Mouse (Mus musculus): ENCODE measurements around the gene Pan3.

The Pan3 gene

GRCm38 (mm10) chr5:147429535-147430305 is at the start of gene Pan3:
TSS of gene Pan3 (plus strand) at chr5:147430161.
- in situ Hi-C loops (cut with MboI; ENCODE audit: low pct_unique_long_range_greater_than_20kb in 1 of 2, low sequenced_read_pairs in 2 of 2, unreplicated experiment in 1 of 2): no loop called here

GRCm38 (mm10) chr5:147381396-147381795 is 48.6 kb upstream of the Pan3 start:
- in situ Hi-C loops (cut with MboI; ENCODE audit: low pct_unique_long_range_greater_than_20kb in 1 of 2, low sequenced_read_pairs in 2 of 2, unreplicated experiment in 1 of 2): no loop called here

- in situ Hi-C loops (cut with MboI; ENCODE audit: low pct_unique_long_range_greater_than_20kb in 1 of 2, low sequenced_read_pairs in 2 of 2, unreplicated experiment in 1 of 2): no loop called here
Observed at GRCm38 (mm10) chr5:147386865-147387264, 43.1 kb upstream of the Pan3 start.

GRCm38 (mm10) chr5:147388376-147389008 is 41.5 kb upstream of the Pan3 start:
- in situ Hi-C loops (cut with MboI; ENCODE audit: low pct_unique_long_range_greater_than_20kb in 1 of 2, low sequenced_read_pairs in 2 of 2, unreplicated experiment in 1 of 2): no loop called here

GRCm38 (mm10) chr5:147389052-147389451 is 40.9 kb upstream of the Pan3 start:
- in situ Hi-C loops (cut with MboI; ENCODE audit: low pct_unique_long_range_greater_than_20kb in 1 of 2, low sequenced_read_pairs in 2 of 2, unreplicated experiment in 1 of 2): no loop called here

GRCm38 (mm10) chr5:147390772-147391171 is 39.2 kb upstream of the Pan3 start:
- in situ Hi-C loops (cut with MboI; ENCODE audit: low pct_unique_long_range_greater_than_20kb in 1 of 2, low sequenced_read_pairs in 2 of 2, unreplicated experiment in 1 of 2): no loop called here

- in situ Hi-C loops (cut with MboI; ENCODE audit: low pct_unique_long_range_greater_than_20kb in 1 of 2, low sequenced_read_pairs in 2 of 2, unreplicated experiment in 1 of 2): no loop called here
Observed at GRCm38 (mm10) chr5:147392667-147393213, 37.2 kb upstream of the Pan3 start.

GRCm38 (mm10) chr5:147395050-147395449 is 34.9 kb upstream of the Pan3 start:
- in situ Hi-C loops (cut with MboI; ENCODE audit: low pct_unique_long_range_greater_than_20kb in 1 of 2, low sequenced_read_pairs in 2 of 2, unreplicated experiment in 1 of 2): no loop called here

GRCm38 (mm10) chr5:147399843-147400504 is 30.0 kb upstream of the Pan3 start, which contains the start of gene Flt3:
TSS of gene Flt3 (minus strand) at chr5:147400489.
- in situ Hi-C loops (cut with MboI; ENCODE audit: low pct_unique_long_range_greater_than_20kb in 1 of 2, low sequenced_read_pairs in 2 of 2, unreplicated experiment in 1 of 2): loop anchor here in 1 of 2 experiments (10.0 to 25.0 kb wide), 2 partner anchors 175 to 437 kb away; no protein-coding TSS in a partner anchor

GRCm38 (mm10) chr5:147400505-147400979 is 29.4 kb upstream of the Pan3 start:
- in situ Hi-C loops (cut with MboI; ENCODE audit: low pct_unique_long_range_greater_than_20kb in 1 of 2, low sequenced_read_pairs in 2 of 2, unreplicated experiment in 1 of 2): loop anchor here in 1 of 2 experiments (10.0 to 25.0 kb wide), 2 partner anchors 174 to 437 kb away; no protein-coding TSS in a partner anchor

- in situ Hi-C loops (cut with MboI; ENCODE audit: low pct_unique_long_range_greater_than_20kb in 1 of 2, low sequenced_read_pairs in 2 of 2, unreplicated experiment in 1 of 2): loop anchor here in 1 of 2 experiments (10.0 to 25.0 kb wide), 2 partner anchors 174 to 436 kb away; no protein-coding TSS in a partner anchor
Observed at GRCm38 (mm10) chr5:147401024-147401423, 28.9 kb upstream of the Pan3 start.

- in situ Hi-C loops (cut with MboI; ENCODE audit: low pct_unique_long_range_greater_than_20kb in 1 of 2, low sequenced_read_pairs in 2 of 2, unreplicated experiment in 1 of 2): loop anchor here in 1 of 2 experiments (10.0 to 25.0 kb wide), 2 partner anchors 172 to 435 kb away; no protein-coding TSS in a partner anchor
Observed at GRCm38 (mm10) chr5:147402505-147402904, 27.5 kb upstream of the Pan3 start.

- in situ Hi-C loops (cut with MboI; ENCODE audit: low pct_unique_long_range_greater_than_20kb in 1 of 2, low sequenced_read_pairs in 2 of 2, unreplicated experiment in 1 of 2): loop anchor here in 1 of 2 experiments (10.0 to 25.0 kb wide), 2 partner anchors 169 to 431 kb away; no protein-coding TSS in a partner anchor
Observed at GRCm38 (mm10) chr5:147406135-147406534, 23.8 kb upstream of the Pan3 start.

- in situ Hi-C loops (cut with MboI; ENCODE audit: low pct_unique_long_range_greater_than_20kb in 1 of 2, low sequenced_read_pairs in 2 of 2, unreplicated experiment in 1 of 2): loop anchor here in 1 of 2 experiments (10.0 to 25.0 kb wide), 2 partner anchors 166 to 429 kb away; no protein-coding TSS in a partner anchor
Observed at GRCm38 (mm10) chr5:147408731-147409130, 21.2 kb upstream of the Pan3 start.

- in situ Hi-C loops (cut with MboI; ENCODE audit: low pct_unique_long_range_greater_than_20kb in 1 of 2, low sequenced_read_pairs in 2 of 2, unreplicated experiment in 1 of 2): loop anchor here in 1 of 2 experiments (25.0 kb wide), 1 partner anchor 427 kb away; no protein-coding TSS in a partner anchor
Observed at GRCm38 (mm10) chr5:147410585-147410984, 19.4 kb upstream of the Pan3 start.

- in situ Hi-C loops (cut with MboI; ENCODE audit: low pct_unique_long_range_greater_than_20kb in 1 of 2, low sequenced_read_pairs in 2 of 2, unreplicated experiment in 1 of 2): loop anchor here in 1 of 2 experiments (25.0 kb wide), 1 partner anchor 419 kb away; no protein-coding TSS in a partner anchor
Observed at GRCm38 (mm10) chr5:147417986-147418385, 12.0 kb upstream of the Pan3 start.

GRCm38 (mm10) chr5:147418394-147419121 is 11.4 kb upstream of the Pan3 start:
- in situ Hi-C loops (cut with MboI; ENCODE audit: low pct_unique_long_range_greater_than_20kb in 1 of 2, low sequenced_read_pairs in 2 of 2, unreplicated experiment in 1 of 2): loop anchor here in 1 of 2 experiments (25.0 kb wide), 1 partner anchor 419 kb away; no protein-coding TSS in a partner anchor

Data from mouse embryonic stem cell (cell line).